Mouse (Mus musculus) thymus, adult 2 months (tissue): ENCODE measurements around the gene Gm45021.

Experiments
- CTCF ChIP-seq: fragments of 200-500 bp; IDR thresholded peaks from 2 replicates; pipeline ENCODE4 v1.5.1; 2012; ENCODE audit warnings: mild to moderate bottlenecking, control low read depth, low read length, moderate library complexity, borderline replicate concordance; ENCODE audit not compliant: control insufficient read depth, poor library complexity, insufficient read depth; ENCODE audit errors: extremely low read depth
- POLR2A ChIP-seq: fragments of 200-500 bp; IDR thresholded peaks from 2 replicates; pipeline ENCODE4 v1.6.1; 2012; ENCODE audit warnings: mild to moderate bottlenecking, low read length, control low read depth, moderate library complexity; ENCODE audit not compliant: control insufficient read depth, poor library complexity, insufficient read depth; ENCODE audit errors: extremely low read depth

- TF ChIP-seq CTCF (no peak), POLR2A (no peak)
Measured at GRCm38 (mm10) chr6:48637811-48638500, 48.5 kb downstream of the Gm45021 start.
